Mouse (Mus musculus) cerebellum, postnatal 14 days (tissue): ENCODE results near the gene Itm2c.
A peak's percentile ranks its signal among the peaks of the same experiment; 100 is the strongest.

Experiments
- DNase-seq, 2 experiments: peaks; one replicate each; pipeline ENCODE4 v3.0.0; 2021; ENCODE audit warnings: mixed read lengths in 2 of 2

Itm2c gene

GRCm38 (mm10) chr1:85894231-85894747, at the start of gene Itm2c:
Gene Itm2c, plus strand, starts transcription at chr1:85894281.
- DNase-seq, result peak; percentile 92

DNA sequence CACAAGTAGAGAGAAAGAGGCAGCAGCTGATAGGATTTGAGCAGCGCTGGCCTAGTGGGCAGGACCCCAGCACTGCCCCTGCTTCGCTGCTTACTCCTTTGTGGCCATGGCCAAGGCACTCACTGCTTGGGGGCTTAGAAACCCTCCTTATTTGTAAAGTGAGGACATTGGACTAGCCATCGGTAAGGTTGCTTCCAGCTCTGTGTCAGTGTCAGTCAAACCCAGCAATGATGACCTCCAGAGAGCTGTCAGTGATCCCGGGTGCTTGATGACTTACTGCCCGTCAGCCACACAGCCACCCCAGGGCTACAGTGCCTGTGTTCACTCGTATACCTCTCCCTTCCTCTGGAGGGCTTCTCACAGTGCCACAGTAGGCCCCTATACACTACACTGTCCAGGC, 49.1 kb upstream of the Itm2c start:
- no peak for DNase-seq

DNA sequence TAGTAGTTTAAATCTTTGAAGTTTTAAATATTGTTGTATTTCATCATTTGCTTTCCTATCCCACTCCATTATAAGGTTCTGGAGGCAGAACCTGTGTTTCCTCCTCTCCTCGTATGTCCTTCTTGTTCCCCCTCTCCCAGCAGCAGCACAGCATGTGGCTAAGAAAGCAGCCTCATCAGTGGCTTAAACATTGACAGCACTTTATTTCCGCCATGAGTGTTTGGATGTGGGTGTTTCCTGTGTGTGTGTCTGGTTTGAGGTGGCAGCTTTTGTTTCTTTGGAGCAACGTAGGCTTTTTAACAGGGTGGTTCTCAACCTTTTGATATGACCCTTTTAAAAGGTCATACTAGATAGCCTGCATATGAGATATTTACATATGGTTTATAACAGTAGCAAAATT, 48.6 kb upstream of the Itm2c start:
- no peak for DNase-seq

- no peak for DNase-seq
These were observed 45.1 kb upstream of the Itm2c start for GRCm38 (mm10) chr1:85849016-85849415.

DNA sequence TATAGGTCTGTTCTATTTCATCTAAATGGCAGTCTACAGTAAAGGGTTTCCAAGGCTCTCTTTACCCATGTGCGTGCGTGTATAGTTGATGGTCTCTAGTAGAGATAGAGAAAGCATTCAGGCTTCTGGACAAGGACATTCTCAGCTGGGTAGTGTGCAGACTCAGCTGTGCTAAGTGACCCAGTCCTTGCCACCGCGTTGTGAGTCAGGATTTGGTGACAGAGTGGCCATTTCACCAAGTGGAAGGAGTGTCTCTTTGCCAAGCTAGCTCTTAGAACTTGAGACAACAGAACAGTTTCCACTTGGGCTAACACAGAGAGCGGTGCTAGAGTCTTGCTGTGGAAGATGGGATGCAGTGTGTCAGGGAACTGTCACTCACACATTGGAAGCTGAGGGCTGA, 43.2 kb upstream of the Itm2c start:
- DNase-seq, result no peak

GRCm38 (mm10) chr1:85852996-85853689, 40.9 kb upstream of the Itm2c start:
- DNase-seq, result peak; percentile 83 to 84

- no peak for DNase-seq
These were observed 40.2 kb upstream of the Itm2c start for GRCm38 (mm10) chr1:85853865-85854264.

- DNase-seq, result no peak
These were observed 39.6 kb upstream of the Itm2c start for GRCm38 (mm10) chr1:85854475-85854874.

GRCm38 (mm10) chr1:85856266-85856665, 37.8 kb upstream of the Itm2c start:
- DNase-seq, result no peak

- DNase-seq, result no peak
These were observed 36.8 kb upstream of the Itm2c start for GRCm38 (mm10) chr1:85857261-85857754.

GRCm38 (mm10) chr1:85864383-85864782, 29.7 kb upstream of the Itm2c start:
- peak in 1 of 2 experiments; percentile 49 for DNase-seq

GRCm38 (mm10) chr1:85870001-85870400, 24.1 kb upstream of the Itm2c start:
- peak; percentile 67 to 77 for DNase-seq

- DNase-seq, result peak; percentile 44 to 47
These were observed 23.5 kb upstream of the Itm2c start for GRCm38 (mm10) chr1:85870546-85870945.

- no peak for DNase-seq
These were observed 12.1 kb upstream of the Itm2c start for GRCm38 (mm10) chr1:85882003-85882402.

DNA sequence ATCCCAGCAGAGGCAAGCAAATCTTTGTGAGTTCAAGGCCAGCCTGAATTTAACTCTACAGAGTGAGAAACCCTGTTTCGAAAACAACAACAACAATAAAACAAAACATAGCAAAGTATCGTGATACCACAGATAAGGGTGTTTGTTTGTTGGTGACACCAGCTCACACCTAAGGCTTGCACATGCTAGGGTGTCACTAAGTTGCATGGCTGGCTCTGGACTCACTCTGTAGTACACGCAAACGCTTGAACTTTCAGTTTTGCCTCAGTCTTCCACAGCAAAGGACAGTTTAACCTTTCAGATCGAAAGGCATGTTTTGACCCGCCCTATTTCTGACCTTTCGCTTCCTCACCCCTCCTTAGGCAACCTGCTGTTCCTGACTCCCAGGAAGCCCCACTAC, 6.9 kb upstream of the Itm2c start:
- DNase-seq, result no peak

DNA sequence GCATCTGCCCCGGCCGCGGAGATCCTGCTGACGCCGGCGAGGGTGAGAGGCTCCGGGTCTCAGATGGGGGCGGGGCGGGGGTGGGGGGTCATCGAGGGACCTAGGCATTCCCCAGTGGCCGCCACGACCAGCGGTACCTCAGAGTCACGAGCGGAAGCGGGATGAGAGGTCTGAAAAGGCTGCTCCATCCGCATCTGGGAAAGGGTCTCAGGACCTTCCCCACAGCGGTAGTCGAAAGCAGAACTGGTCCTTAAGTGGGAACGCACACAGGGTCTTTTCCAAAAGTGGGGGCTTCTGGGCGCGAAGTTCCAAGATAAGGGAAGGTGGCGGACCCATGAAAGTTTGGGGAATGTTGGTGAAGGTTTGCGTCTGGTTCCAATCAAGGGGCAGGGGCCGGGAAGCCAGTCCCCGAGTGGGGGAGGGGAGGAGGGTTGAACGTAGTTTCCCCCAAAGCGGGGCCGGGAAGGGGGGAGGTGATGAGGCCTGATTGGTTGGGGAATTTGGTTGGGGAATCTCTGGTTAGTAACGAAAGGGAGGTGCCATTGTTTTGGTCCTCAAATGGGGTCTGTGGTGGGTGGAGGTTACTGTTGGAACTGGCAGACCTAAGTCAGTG, 773 bp downstream of the Itm2c start:
- peak; percentile 72 to 79 for DNase-seq

GRCm38 (mm10) chr1:85895391-85895837, 1.3 kb downstream of the Itm2c start:
- DNase-seq, result peak; percentile 71 to 75

GRCm38 (mm10) chr1:85896110-85896509, 2.0 kb downstream of the Itm2c start:
- no peak for DNase-seq

DNA sequence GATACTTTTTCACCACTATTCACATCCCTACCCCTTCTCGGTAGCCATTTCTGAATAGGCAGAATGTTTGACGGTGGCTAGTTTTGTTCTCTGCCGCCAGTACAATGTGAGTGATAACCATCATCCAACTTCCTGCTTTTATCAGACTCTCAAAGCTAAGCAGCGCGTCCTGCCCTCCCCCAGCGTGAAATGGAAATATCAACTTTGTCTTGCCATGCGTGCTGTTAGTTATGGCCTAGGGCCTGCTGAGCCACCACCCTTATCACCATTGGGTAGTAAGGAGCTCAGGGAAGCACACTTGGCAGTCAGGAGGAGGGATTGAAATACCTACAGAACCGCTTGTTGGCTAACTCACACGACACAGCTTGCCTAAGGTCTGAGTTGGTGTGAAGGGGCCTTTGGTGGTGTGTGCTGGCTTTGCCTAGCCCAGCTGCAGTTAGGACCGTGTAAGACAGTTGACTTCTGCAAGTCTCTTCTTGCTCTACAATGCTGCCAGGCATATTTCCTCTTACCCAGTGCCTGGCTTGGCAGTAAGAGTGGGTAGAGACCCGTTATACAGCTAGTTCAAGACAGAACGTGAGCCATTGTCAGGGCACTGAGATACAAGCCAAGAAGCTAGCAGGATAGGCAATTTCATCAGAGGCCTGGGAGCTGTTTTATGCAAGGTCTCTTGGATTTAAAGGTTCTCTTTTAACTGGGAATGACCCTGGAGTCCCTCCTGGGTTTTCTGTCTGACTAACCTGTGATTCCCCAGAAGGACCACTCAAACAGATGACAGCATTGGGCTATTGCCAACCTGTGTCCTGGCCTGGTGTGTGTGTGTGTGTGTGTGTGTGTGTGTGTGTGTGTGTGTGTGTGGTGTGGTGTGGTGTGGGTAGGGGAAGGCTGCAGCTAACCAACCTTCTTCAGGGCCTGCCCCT, 3.0 kb downstream of the Itm2c start:
- peak; percentile 50 to 66 for DNase-seq

GRCm38 (mm10) chr1:85897901-85898760, 4.0 kb downstream of the Itm2c start:
- DNase-seq, result no peak

DNA sequence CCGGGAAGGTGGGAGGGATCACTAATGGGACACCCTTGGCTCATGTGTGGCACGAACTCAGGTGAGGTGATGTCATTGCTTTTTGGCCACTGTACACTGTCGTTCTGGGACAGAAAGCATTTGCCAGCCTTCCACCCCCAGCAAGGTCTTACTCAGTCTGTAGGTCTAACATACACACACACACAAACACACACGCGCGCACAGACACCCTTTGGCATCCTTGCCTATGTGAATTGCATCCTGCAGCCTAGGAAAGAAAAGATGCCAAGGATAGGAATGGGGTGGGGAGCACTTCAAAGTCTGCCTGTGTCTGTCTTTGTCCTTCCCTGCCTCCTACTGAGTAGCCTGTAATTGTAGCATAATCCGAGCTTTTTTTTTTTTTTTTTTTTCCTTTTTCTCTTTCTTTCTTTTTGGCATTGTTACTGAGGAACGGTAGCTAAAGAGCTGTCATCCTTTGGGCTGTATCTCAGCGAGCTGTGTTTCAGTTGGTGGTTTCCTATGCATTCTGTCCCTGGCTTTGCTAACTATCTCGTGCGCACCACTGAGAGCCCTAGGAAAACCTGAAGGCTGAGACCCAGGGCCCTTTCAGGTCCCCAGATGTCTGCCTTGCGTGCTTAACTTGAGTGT, 4.8 kb downstream of the Itm2c start:
- DNase-seq, result peak; percentile 62 to 65

- DNase-seq, result peak; percentile 27 to 31
These were observed 5.3 kb downstream of the Itm2c start for GRCm38 (mm10) chr1:85899388-85899761.
